Mouse (Mus musculus): ENCODE results near the gene Dusp10. TPM values are rescaled to one million over a fixed set of nuclear protein-coding genes. Genes with fewer than 3 reads are reported as not detected.
A peak's percentile ranks its signal among the peaks of the same experiment; 100 is the strongest.

Gene Dusp10
- 1 to 10 TPM; 5.3 to 5.9 TPM for total RNA-seq (2021)

GRCm38 (mm10) chr1:184013106-184013505 is at the start of gene Dusp10:
TSS of gene Dusp10 (plus strand) at chr1:184013302.
- no peak for DNase-seq

GRCm38 (mm10) chr1:183965341-183965740 is 47.8 kb upstream of the Dusp10 start:
- DNase-seq, result no peak

GRCm38 (mm10) chr1:183969265-183969664 is 43.8 kb upstream of the Dusp10 start:
- DNase-seq, result no peak

GRCm38 (mm10) chr1:183979814-183980243 is 33.3 kb upstream of the Dusp10 start:
- no peak for DNase-seq

GRCm38 (mm10) chr1:183982108-183982507 is 31.0 kb upstream of the Dusp10 start:
- peak; percentile 58 to 66 for DNase-seq

GRCm38 (mm10) chr1:183987711-183988245 is 25.3 kb upstream of the Dusp10 start:
- DNase-seq, result no peak

- no peak for DNase-seq
Observed at GRCm38 (mm10) chr1:183991921-183992320, 21.2 kb upstream of the Dusp10 start.

GRCm38 (mm10) chr1:183997207-183997606 is 15.9 kb upstream of the Dusp10 start:
- no peak for DNase-seq

GRCm38 (mm10) chr1:184002470-184002869 is 10.6 kb upstream of the Dusp10 start:
- DNase-seq, result peak; percentile 8 to 20

- no peak for DNase-seq
Observed at GRCm38 (mm10) chr1:184004311-184004710, 8.8 kb upstream of the Dusp10 start.

GRCm38 (mm10) chr1:184005315-184006058 is 7.6 kb upstream of the Dusp10 start:
- DNase-seq, result no peak

- DNase-seq, result no peak
Observed at GRCm38 (mm10) chr1:184006086-184006485, 7.0 kb upstream of the Dusp10 start.

- DNase-seq, result no peak
Observed at GRCm38 (mm10) chr1:184011311-184011710, 1.8 kb upstream of the Dusp10 start.

- no peak for DNase-seq
Observed at GRCm38 (mm10) chr1:184014091-184014490, 989 bp downstream of the Dusp10 start.

GRCm38 (mm10) chr1:184015995-184016730 is 3.1 kb downstream of the Dusp10 start:
- DNase-seq, result no peak

GRCm38 (mm10) chr1:184017606-184018005 is 4.5 kb downstream of the Dusp10 start:
- no peak for DNase-seq

GRCm38 (mm10) chr1:184019042-184019721 is 6.1 kb downstream of the Dusp10 start:
- DNase-seq, result no peak

GRCm38 (mm10) chr1:184019722-184020107 is 6.6 kb downstream of the Dusp10 start:
- DNase-seq, result no peak

GRCm38 (mm10) chr1:184023971-184024370 is 10.9 kb downstream of the Dusp10 start:
- no peak for DNase-seq

- no peak for DNase-seq
Observed at GRCm38 (mm10) chr1:184024631-184025030, 11.5 kb downstream of the Dusp10 start.

- DNase-seq, result no peak
Observed at GRCm38 (mm10) chr1:184025079-184025478, 12.0 kb downstream of the Dusp10 start.

GRCm38 (mm10) chr1:184027039-184027438 is 13.9 kb downstream of the Dusp10 start:
- no peak for DNase-seq

Measured in layer of hippocampus, postnatal 36 days (tissue).